Mouse (Mus musculus) heart, embryonic 12.5 days (tissue): ENCODE measurements around the gene Cd93. TPM values are rescaled to one million over a fixed set of nuclear protein-coding genes. Genes with fewer than 3 reads are reported as not detected.

Source experiments
- ATAC-seq: fragments of 200-750 bp; cut with Nextera tagmentation; 2 replicates; pipeline ENCODE4 v1.8.0; 2017; ENCODE audit warnings: moderate TSS enrichment, moderate library complexity; ENCODE audit not compliant: insufficient number of reproducible peaks, low FRiP score
- H3K27ac ChIP-seq: fragments of 300-500 bp; sonication (generic); 2 replicates; pipeline ENCODE4 v1.5.1; 2016; ENCODE audit warnings: mild to moderate bottlenecking, moderate library complexity; ENCODE audit not compliant: poor library complexity, severe bottlenecking
- H3K27me3 ChIP-seq: fragments of 300-500 bp; sonication (generic); replicated peaks from 2 replicates; pipeline ENCODE4 v1.6.1; 2016; ENCODE audit warnings: mild to moderate bottlenecking, moderate library complexity
- H3K36me3 ChIP-seq: fragments of 300-500 bp; sonication (generic); 2 replicates; pipeline ENCODE4 v1.6.1; 2016; ENCODE audit warnings: mild to moderate bottlenecking, moderate library complexity
- H3K4me1 ChIP-seq: fragments of 300-500 bp; sonication (generic); replicated peaks from 2 replicates; pipeline ENCODE4 v1.6.1; 2016; ENCODE audit warnings: mild to moderate bottlenecking
- H3K4me2 ChIP-seq: fragments of 300-500 bp; sonication (generic); 2 replicates; pipeline ENCODE4 v1.6.1; 2016; ENCODE audit warnings: mild to moderate bottlenecking, moderate library complexity
- H3K4me3 ChIP-seq: fragments of 300-500 bp; sonication (generic); 2 replicates; pipeline ENCODE4 v1.5.1; 2016; ENCODE audit warnings: mild to moderate bottlenecking
- H3K9ac ChIP-seq: fragments of 300-500 bp; sonication (generic); 2 replicates; pipeline ENCODE4 v1.6.1; 2016; ENCODE audit warnings: mild to moderate bottlenecking, moderate library complexity
- H3K9me3 ChIP-seq: fragments of 300-500 bp; sonication (generic); replicated peaks from 2 replicates; pipeline ENCODE4 v1.6.1; 2016; ENCODE audit warnings: mild to moderate bottlenecking, moderate library complexity
- WGBS: fragments of 180-500 bp; shearing (Covaris S2); methylation state at CpG from one replicate; pipeline ENCODE4 v1.1.7; 2016; 5-methylcytosine and 5-hydroxymethylcytosine counted together
- polyA plus RNA-seq: library from polyadenylated mRNA; unstranded; fragments of >200 nt; fragmentation: Nextera tagmentation; extraction: Ambion mirVana; gene quantifications from 2 replicates; pipeline ENCODE4 v1.2.1, GENCODE M21; 2016

The Cd93 gene
- polyA plus RNA-seq, 1 experiment from 2014 or later = 27.3 TPM

GRCm38 (mm10) chr2:148404906-148405305, 38.5 kb downstream of the Cd93 start:
- H3K9me3 ChIP-seq = no peaks in the 10 kb centered on the region
- peaks cover 30% of the 10 kb centered on the region for H3K4me1 ChIP-seq
- ATAC-seq = no peak
- peaks cover 11% of the 10 kb centered on the region for H3K27me3 ChIP-seq
- WGBS = 63% methylated on average over 5 of the region's 5 CpGs
- no peak overlapping the region for H3K27ac ChIP-seq
- H3K4me3 ChIP-seq = no peak overlapping the region
- H3K9ac ChIP-seq = no peak overlapping the region
- H3K4me2 ChIP-seq = peak overlapping the region; percentile 44
- H3K36me3 ChIP-seq = no peaks in the 10 kb centered on the region

GRCm38 (mm10) chr2:148402227-148402626, 41.1 kb downstream of the Cd93 start:
- H3K27me3 ChIP-seq = peaks cover 24% of the 10 kb centered on the region

GRCm38 (mm10) chr2:148398901-148399685, 44.3 kb downstream of the Cd93 start:
- WGBS = 84% methylated on average over 5 of the region's 5 CpGs
- Histone ChIP-seq H3K4me3 (no peak overlapping the region), H3K36me3 (no peaks in the 10 kb centered on the region), H3K27ac (no peak overlapping the region), H3K27me3 (peaks cover 39% of the 10 kb centered on the region), H3K9me3 (no peaks in the 10 kb centered on the region), H3K4me2 (no peak overlapping the region), H3K4me1 (peaks cover 34% of the 10 kb centered on the region), H3K9ac (no peak overlapping the region)
- ATAC-seq = no peak

More at GRCm38 (mm10) chr2:148402227-148402626, 41.1 kb downstream of the Cd93 start:
- 71% methylated on average over 1 of the region's 1 CpGs for WGBS
- no peak overlapping the region for H3K4me2 ChIP-seq
- no peak overlapping the region for H3K27ac ChIP-seq
- H3K9me3 ChIP-seq = no peaks in the 10 kb centered on the region
- H3K9ac ChIP-seq = no peak overlapping the region
- H3K36me3 ChIP-seq = no peaks in the 10 kb centered on the region
- no peak overlapping the region for H3K4me3 ChIP-seq
- H3K4me1 ChIP-seq = peaks cover 26% of the 10 kb centered on the region
- ATAC-seq = no peak

- Histone ChIP-seq H3K36me3 (no peaks in the 10 kb centered on the region), H3K27me3 (peaks cover 52% of the 10 kb centered on the region), H3K9me3 (no peaks in the 10 kb centered on the region), H3K4me1 (peaks cover 34% of the 10 kb centered on the region), H3K9ac (no peak overlapping the region), H3K27ac (no peak overlapping the region), H3K4me2 (no peak overlapping the region), H3K4me3 (no peak overlapping the region)
- 59% methylated on average over 1 of the region's 1 CpGs for WGBS
- ATAC-seq = no peak
These were observed 45.6 kb downstream of the Cd93 start for GRCm38 (mm10) chr2:148397784-148398100.

- Histone ChIP-seq H3K4me1 (peaks cover 34% of the 10 kb centered on the region), H3K9me3 (no peaks in the 10 kb centered on the region), H3K9ac (no peak overlapping the region), H3K27me3 (peaks cover 52% of the 10 kb centered on the region), H3K36me3 (no peaks in the 10 kb centered on the region), H3K4me3 (no peak overlapping the region), H3K4me2 (no peak overlapping the region), H3K27ac (no peak overlapping the region)
- ATAC-seq = no peak
- WGBS = 33% methylated on average over 11 of the region's 11 CpGs
These were observed 46.2 kb downstream of the Cd93 start for GRCm38 (mm10) chr2:148397015-148397783.

GRCm38 (mm10) chr2:148396209-148396608, 47.2 kb downstream of the Cd93 start:
- H3K4me3 ChIP-seq = no peak overlapping the region
- no peaks in the 10 kb centered on the region for H3K36me3 ChIP-seq
- no peak overlapping the region for H3K9ac ChIP-seq
- no peak for ATAC-seq
- H3K4me1 ChIP-seq = peaks cover 34% of the 10 kb centered on the region
- 62% methylated on average over 10 of the region's 10 CpGs for WGBS
- peak overlapping the region; percentile 99; the same call in 1 of the 2 replicates for H3K4me2 ChIP-seq
- no peaks in the 10 kb centered on the region for H3K9me3 ChIP-seq
- H3K27me3 ChIP-seq = peaks cover 56% of the 10 kb centered on the region
- no peak overlapping the region for H3K27ac ChIP-seq

- 4% methylated on average over 83 of the region's 83 CpGs for WGBS
- Histone ChIP-seq H3K27ac (no peak within 1 kb of the TSS), H3K36me3 (no peaks in the 10 kb centered on the region), H3K4me1 (peaks cover 34% of the 10 kb centered on the region), H3K4me2 (peak within 1 kb of the TSS; percentile 99), H3K4me3 (peak within 1 kb of the TSS; percentile 62), H3K9ac (peak within 1 kb of the TSS; percentile 70), H3K9me3 (no peaks in the 10 kb centered on the region), H3K27me3 (peaks cover 56% of the 10 kb centered on the region)
- peak; percentile 68 for ATAC-seq
These were observed 48.0 kb downstream of the Cd93 start, which contains the start of gene Sstr4 for GRCm38 (mm10) chr2:148395131-148396051. Sstr4 (plus strand) TSS chr2:148395344.

GRCm38 (mm10) chr2:148393846-148394245, 49.5 kb downstream of the Cd93 start:
- no peak overlapping the region for H3K4me2 ChIP-seq
- no peaks in the 10 kb centered on the region for H3K9me3 ChIP-seq
- no peak overlapping the region for H3K9ac ChIP-seq
- no peak overlapping the region for H3K4me3 ChIP-seq
- no peak overlapping the region for H3K27ac ChIP-seq
- peaks cover 34% of the 10 kb centered on the region for H3K4me1 ChIP-seq
- H3K36me3 ChIP-seq = no peaks in the 10 kb centered on the region
- peaks cover 48% of the 10 kb centered on the region for H3K27me3 ChIP-seq
- no peak for ATAC-seq

GRCm38 (mm10) chr2:148393149-148393548, 50.2 kb downstream of the Cd93 start:
- no peaks in the 10 kb centered on the region for H3K36me3 ChIP-seq
- 67% methylated on average over 1 of the region's 1 CpGs for WGBS

GRCm38 (mm10) chr2:148387652-148388581, 55.4 kb downstream of the Cd93 start:
- Histone ChIP-seq H3K27ac (no peak overlapping the region), H3K27me3 (peaks cover 22% of the 10 kb centered on the region; the same call in 1 of the 2 replicates), H3K36me3 (no peaks in the 10 kb centered on the region), H3K4me1 (no peaks in the 10 kb centered on the region), H3K9ac (no peak overlapping the region), H3K9me3 (no peaks in the 10 kb centered on the region), H3K4me2 (no peak overlapping the region), H3K4me3 (no peak overlapping the region)
- no peak for ATAC-seq
- WGBS = 70% methylated on average over 6 of the region's 6 CpGs

More at GRCm38 (mm10) chr2:148393149-148393548, 50.2 kb downstream of the Cd93 start:
- Histone ChIP-seq H3K27ac (no peak overlapping the region), H3K27me3 (peaks cover 46% of the 10 kb centered on the region), H3K4me1 (peaks cover 32% of the 10 kb centered on the region), H3K4me2 (no peak overlapping the region), H3K9ac (no peak overlapping the region), H3K4me3 (no peak overlapping the region), H3K9me3 (no peaks in the 10 kb centered on the region)
- no peak for ATAC-seq
